Mouse (Mus musculus): ENCODE measurements at regions not wholly inside any gene's neighbourhood (a gene's known extent, or its start where the extent isn't known, plus 50 kb on each side); places are given as distances from the start of the nearest gene placed in this dataset.
"Not testable (repeated sequence)": the region's sequence is repeated elsewhere in the genome, so short reads cannot be mapped to it uniquely, and the experiment has no call there.

DNA sequence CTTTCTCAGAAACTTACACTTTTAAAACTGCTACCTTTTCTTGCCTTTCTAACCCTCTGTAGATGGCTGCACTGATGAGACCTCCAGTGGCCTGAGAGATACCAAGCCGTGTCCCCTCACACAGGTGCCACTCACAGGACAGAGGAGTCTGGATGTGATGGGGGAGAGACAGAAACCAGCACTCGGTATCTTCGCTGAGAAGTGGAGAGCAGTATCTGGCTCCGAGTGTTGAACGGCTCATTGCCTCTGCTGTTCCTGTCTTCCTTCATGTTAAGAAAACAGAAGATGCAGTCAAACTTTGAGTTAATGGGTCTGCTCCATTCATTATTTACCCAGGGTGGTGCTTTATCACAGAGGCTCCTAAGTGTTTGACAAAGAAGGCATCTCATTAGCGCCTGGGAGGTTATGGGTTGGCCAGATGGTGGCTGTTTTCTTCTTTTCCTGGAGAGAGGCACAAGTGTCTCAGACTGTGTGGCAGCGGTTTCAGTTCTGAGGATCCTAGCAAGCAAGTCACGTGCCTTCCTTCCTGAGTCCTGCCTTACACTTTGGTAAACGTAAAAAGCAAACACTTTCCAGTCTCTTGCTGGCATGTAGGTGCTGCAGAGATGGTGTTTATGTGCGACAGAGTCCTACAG, 248.6 kb downstream of the Sec16b start:
- DNase-seq (ENCODE audit: low spot score) = no peak

DNA sequence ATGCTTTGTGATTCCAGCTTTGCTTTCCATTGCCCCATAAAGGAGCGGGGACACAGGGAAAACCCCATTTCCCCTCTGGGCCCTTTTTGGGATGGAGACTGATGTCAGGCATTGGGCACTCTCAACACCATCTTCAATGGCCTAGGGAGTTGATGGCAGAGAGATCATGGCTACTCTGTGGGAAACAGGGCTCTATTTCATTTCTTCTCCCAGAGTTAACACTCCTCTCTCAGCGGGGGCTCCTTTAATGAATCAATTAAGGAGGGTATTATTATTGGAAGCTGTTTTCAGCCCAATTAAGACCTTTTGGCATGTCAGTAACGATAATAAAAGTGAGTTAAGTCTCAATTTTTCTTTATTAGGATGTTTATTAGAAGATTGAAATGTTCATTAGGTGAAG, 250.4 kb downstream of the Sec16b start:
- no peak for DNase-seq (ENCODE audit: low spot score)

DNA sequence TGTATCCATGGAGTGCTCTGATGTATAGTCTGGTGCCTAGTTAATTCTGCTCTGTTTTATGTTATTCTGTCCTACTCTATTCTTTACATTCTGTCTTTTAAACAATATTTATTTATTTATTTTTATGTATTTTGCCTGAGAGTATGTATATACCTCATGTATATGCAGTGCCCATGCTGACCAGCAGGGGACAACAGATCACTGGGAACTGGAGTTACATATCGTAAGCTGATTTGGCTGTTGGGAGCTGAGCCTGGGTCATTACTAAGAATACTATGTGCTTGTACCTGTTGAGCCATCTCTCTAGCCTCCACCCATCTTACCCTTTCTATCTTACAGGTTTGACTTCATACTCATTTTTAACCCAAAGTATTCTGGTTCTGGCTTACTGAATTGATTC, 251.8 kb downstream of the Sec16b start:
- no peak for DNase-seq (ENCODE audit: low spot score)

DNA sequence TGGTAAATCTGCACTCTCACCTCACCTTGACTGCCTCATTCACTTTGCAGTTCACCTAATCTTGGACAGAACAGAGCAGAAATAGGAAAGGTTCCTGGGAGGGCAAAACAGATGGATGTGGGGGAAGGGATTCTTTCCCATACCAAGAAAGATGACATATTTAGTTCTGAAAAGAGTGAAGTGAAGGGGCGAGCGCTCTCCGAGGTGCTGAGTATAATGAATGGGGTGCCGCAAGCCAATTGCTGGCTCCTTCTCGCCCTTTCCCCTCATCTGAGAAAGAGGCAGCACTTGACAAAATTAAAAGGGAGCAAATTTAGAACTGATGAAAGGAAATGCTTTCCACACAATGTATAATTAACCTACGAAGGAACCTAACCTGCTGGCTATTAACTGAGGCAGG, 261.7 kb downstream of the Sec16b start:
- DNase-seq (ENCODE audit: low spot score) = no peak

DNA sequence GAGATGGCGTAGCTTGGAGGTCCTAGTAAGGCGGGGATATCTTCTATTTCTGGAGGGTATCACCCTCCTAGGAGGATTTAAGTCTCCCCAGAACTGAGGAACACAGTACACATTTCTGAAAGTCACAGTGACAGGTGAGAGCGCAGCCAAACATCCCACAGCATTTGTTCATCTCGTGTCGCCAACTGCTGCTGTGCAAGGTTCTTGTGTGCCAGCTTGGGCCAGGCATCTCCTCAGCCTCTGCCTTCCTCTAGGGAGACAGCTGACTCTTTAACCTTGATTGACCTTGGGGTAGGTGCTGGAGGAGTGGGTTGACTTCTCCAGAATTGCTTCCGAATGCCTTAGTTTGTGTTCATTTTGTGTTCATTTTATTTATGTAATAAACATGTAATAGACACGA, 291.2 kb downstream of the Sec16b start:
- DNase-seq (ENCODE audit: low spot score) = no peak

DNA sequence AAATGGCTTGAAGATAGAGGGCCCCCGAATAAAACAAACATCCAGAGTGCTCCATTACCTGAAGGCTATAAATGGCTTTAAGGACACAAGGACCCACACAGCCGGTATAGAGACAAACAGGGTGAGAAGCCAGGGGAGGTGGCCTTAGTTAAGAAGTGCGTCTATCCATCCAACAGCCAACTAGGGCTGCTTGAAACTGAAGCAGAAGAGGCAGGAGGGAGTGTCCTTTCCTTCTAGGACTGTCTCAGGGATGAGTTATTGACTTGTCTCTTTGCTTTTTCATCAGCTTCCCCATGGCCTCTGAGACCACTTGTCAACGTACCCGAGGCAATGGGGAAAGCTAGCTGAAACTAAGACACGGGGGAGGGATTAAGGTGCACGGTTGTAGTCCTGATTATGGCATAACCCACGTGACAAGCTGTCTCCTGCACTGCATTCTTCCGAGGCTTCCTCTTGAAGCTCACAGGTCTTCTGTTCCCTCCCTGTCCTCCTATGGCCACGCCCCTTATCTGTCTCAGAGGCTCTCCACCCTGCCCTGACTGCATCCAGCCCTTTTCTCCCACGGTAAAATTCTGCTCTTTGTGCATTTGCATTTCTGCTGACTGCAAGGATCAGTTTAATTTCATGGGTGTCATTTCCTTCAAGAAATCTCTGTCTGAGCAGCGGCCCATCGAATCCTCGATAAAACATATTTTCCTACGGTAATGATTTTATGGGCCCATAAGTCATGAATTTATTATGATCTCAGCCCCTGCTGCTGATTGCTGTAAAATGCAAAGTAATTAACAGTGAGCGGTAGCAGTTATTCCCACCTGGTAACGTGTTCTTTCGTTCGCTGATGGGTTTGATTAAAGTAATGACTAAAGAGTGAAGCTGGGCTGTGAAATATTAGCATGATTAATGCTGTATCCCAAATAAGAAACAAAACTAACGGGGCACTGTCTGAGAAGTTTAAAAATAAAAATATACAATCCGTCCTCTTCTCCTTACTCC, 292.3 kb downstream of the Sec16b start:
- DNase-seq (ENCODE audit: low spot score) = no peak

DNA sequence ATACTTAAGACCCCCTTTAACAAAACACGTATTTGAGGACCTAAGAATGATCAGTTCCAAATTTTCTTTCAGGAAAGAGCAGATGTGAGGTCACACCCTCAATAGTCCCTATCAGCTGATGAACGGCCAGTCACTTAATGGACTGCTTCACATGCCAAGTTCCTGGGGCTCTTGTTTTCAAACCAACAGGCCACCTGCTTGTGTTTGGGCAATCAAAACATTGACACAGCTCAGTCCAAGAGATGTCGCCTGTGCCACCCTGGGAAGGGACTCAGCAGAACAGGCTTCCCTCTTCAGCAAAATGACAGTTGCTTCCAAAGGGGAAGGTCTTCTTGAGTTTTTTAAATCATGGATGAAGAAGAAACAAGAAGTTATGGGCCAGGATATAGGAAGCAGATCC, 294.6 kb downstream of the Sec16b start:
- DNase-seq (ENCODE audit: low spot score) = no peak

DNA sequence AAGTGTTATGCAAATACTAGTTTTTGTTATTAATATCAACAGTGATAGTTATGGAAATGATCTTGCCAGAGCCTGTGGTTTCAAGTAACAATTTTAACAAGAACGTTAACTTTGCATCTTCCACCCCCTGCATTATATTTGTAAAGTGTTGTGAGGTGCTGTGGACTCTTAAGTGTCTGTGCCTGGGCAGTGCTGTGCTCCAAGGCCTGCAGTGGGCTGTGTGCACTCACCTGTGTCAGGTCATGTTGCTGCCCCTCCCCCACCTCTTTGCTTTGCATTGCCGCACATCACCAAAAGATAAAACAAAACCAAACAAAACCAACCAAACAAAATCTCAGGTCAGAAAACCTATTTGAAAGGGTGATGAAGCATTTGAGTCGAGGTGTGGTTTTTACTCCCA, 297.7 kb downstream of the Sec16b start:
- DNase-seq (ENCODE audit: low spot score) = no peak

DNA sequence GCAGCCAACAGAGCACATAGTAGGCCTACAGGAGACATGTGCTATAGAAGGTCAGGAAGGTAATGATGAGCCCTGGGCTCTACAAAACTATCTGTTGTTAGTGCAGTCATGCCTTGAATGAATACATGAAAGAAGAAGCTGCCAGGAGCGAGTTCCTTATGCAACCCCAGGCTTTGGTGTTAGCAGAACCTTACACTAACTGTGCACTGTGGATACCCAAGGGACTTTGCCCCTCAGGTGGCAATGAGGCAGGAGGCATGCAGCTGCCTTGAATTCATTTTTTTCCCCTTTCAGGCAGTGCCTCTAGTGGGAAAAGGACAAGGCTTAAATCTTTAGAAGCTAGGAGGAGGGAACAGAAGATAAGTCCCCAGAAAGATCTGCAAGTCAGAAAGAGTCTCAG, 299.8 kb downstream of the Sec16b start:
- DNase-seq (ENCODE audit: low spot score) = no peak

DNA sequence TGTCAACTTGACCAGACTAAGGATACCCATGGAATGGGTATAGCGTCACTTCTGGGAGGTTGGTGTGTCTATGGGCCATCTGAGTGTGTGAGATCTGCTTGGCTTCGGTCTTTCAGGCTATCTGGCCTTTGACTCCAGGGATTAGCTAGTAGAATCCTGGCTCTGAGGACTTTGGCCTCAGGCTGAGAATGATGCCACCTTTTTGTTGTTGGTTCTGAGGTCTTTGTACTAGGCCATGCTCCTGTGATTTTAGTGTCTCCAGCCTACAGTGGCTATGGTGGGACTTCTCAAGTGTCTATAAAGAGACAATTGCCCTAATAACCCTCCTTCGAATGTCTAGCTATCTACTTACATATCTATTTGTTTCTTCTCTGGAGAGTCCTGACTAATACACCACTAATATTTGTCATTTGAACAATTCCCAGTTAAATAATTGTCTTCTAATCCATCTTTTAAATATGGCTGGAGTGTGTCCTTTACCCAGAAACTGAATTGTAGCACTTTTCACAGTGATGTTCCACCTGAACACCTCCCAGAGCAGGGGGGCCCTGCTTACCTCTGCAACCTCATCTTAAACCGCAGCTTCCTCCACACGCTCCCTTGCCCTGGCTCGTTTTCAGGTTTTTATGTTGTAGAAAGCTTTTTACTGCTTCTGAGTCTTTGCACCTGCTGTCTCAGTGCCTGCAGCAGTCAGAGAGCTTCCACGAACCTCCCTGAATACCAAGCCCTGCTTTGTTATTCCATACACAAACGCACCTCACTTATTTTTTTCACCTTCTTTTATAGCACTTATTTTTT, 303.3 kb downstream of the Sec16b start:
- DNase-seq (ENCODE audit: low spot score) = no peak

DNA sequence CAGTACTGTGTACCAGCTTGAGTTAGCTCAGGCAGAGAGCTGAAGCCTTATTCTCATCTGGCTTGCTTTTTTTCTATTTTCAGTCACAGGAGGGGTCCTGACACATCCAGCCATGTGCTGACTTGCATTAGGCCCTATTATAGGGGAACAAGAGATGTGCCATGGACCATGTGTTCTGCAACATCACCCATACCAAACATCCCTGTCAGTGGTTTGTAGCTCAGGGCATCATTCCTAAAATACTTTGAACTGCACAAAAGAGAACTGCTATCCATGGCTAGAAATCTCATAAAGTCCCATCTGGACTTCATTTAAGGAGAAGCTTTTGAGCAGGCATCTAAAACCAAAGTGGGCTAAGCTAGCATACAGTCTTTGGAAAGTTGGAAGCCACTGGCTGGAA, 304.1 kb downstream of the Sec16b start:
- no peak for DNase-seq (ENCODE audit: low spot score)

DNA sequence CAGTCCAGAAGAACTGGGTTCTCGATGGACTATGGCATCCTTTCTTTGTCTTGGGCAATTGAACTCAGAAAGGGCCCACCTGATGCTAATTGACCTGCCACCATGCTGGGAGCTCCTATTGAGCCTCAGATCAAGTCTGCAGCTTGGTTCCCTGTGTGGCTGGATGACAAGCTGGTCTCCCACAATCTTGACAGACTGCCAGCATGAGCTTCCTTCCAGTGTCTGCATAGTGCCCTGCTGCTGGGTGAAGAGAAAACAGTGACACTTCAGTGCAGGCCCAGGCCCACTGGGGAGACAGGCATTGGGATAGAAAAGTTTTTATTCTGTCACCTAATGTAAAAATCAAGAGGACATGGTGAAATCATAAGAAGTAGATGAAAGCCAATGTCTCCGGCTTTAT, 321.4 kb downstream of the Sec16b start:
- DNase-seq (ENCODE audit: low spot score) = no peak

DNA sequence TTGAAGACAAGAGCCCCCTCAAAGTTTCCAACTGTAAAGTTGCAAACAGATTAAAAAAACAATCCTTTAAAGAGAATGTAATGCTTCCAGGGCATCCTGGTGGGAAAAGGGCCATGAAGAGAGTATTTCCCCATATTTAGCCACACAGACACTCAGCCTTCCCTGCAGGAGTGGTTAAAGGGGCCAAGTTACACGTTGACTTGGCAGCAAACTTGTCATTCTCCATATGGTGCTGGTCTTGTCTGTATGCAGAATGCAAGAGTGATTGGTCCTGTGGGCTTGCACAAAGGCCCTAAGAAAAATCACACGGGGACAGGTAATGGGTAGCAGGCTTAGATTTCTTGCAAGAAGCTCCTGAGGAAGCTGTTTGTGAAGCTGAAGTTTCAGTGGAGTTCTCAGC, 325.0 kb downstream of the Sec16b start:
- DNase-seq (ENCODE audit: low spot score) = no peak

DNA sequence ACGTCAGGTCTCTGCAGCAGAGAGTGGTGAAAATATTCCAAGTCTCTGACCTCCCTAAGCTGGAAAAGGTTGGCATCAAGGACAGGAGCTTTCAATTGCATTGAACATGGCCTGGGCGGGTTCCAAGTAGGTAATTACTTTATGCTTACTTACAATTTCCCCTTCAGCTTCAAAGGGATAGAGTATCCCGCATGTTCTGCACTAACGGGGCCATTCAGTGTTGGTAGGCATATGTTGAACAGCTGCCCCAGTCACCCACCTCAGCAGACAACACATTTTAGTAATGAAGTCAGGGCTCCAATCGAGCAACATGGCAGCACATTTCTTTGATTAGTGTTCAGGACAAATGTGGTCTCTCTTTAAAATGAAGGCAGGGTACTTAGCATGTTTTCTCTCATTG, 366.2 kb downstream of the Sec16b start:
- no peak for DNase-seq (ENCODE audit: low spot score)

DNA sequence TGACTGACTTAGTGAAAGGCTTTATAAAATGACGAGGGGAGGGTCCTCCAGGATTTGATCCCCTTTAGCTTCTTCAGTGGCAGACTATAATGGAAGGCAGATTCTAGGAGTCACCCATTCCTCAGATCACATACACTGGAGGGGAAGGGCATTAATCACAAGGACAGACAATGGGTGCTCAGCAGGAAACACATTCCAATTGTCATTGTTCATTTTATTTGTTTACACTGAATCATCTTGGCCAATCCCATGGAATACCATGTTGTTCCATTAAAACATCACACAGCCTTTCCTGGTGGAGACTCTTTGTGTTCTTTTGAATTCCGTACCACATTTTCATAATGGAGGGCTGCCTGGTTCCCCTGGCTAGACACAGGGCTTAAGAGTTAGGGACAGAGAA, 368.5 kb downstream of the Sec16b start:
- no peak for DNase-seq (ENCODE audit: low spot score)

DNA sequence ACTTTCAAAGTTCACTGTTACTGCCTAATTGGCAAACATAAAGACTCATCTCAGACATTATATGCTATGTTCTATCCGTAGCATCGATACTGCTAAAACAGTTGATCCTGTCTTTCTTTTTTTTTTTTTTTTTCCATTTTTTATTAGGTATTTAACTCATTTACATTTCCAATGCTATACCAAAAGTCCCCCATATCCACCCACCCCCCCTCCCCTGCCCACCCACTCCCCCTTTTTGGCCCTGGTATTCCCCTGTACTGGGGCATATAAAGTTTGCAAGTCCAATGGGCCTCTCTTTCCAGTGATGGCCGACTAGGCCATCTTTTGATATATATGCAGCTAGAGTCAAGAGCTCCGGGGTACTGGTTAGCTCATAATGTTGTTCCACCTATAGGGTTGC, 370.6 kb downstream of the Sec16b start:
- not testable (repeated sequence) for DNase-seq (ENCODE audit: low spot score)

DNA sequence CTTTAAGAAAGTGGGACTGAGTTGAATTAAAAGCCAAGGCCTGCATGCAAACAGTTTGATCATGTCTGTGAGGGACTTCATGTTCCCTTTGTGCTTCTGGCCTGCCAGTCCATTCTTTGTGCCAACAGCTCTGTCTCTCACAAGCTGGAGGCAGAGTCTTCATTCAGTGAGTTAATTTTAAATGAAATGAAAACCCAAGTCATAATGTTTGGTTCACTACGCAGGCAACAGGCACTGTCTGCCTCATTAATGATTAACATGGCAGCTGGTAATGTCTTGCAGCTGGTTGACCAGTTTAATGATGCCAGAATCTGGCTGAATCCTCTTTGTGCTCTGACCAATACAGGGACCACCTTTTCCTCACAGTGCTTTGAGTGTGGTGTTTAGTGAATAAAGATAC, 380.6 kb downstream of the Sec16b start:
- peak; percentile 7 for DNase-seq (ENCODE audit: low spot score)

DNA sequence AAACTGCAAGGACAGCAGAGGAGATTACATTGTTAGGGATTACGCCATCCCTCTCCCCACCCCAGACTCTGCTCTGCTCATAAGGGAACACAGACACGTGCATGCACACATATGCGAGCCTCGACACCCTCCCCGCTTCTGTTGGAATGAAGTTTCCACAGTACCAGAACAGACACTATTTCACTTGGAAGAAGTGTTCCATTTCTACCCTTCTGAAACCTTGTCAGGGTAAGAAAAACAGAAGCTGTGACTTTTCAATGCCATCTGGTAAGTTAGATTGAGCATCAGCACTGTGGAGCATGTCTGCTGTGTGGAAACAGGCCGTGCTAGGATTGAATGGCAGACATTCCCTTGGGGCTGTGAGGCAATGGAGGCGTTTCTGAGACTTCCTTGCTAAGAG, 382.0 kb downstream of the Sec16b start:
- no peak for DNase-seq (ENCODE audit: low spot score)

DNA sequence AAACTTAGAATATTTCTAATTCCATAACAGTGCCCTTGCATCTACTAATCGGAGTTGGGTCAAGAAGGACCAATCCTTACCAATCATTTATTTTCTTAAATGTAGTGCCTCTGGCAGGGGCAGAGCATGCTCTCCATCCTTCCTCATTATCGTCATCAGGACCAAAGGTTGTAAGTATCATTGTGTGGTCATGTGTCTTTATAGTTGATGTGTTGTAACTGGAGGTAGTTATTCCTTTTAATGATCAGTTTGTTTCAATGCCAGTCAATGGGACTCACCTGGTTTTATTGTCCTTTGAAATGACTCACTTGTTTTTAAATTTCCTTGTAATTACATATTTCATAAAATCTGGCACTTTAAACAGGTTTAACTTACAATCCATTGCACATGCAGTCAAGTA, 399.6 kb downstream of the Sec16b start:
- DNase-seq (ENCODE audit: low spot score) = no peak

DNA sequence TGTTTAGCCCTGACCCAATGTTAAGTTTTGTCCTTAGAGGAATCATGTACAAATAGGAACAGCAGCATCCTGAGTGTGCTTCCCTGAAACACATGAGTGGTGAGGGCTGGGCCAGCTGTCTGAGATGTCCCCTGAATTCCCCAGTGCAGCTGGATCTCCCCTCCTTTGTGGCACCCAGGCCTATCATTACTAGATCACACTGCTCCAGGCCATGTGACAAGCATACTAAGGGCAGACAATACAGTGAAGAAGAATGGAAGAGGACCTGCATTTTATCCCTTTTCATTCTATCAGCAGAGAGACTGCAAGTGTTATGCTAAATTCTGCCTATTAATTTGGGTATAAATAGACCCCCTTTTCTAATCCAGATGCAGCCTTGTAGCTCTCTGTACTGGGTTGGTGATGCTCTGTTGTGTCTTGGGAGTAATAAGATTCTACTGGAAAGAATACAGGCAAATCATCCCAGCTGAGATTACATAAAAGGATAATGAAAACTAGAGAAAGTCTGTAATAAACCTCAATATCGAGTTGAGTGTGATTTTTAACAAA, 418.3 kb downstream of the Brinp2 start:
- DNase-seq (ENCODE audit: low spot score) = no peak

DNA sequence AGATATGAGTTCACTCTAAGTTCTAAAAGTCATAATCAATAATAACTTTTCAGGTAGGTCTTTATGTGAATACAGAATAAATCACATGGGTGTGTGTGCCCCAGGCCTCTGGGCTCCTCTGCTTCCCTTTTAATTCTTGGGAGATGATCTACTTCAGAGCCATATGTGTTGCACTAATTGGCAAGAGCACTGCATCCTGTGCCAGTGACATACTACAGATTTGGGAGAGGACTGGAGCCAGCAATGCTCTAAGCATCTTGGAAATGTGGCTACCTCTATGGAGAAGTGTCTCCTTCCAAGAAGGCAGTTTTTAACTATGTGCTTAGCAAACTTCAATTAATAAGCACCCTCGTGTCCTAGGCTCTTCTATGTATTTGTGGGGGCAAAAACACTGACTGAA, 416.6 kb downstream of the Brinp2 start:
- no peak for DNase-seq (ENCODE audit: low spot score)

DNA sequence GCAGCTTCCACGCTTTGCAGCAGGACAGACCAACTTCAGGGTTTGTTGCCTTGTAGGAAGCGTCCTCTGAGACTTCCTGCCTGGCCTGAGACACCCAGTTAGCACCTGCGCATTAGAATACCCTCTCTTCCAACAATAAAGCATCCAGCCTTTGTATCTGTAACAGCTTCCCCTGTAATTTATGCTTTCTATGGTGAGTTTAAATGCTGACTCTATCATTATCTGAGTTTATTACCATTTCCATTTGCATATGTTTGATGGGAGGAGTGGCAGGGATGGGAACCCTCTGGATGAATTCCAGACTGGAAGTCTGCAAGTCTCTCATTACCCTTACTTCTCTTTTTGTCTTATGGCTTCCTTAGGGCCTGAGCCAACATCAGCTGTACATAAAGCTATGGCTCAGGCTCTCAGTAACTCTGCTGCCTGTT, 415.8 kb downstream of the Brinp2 start:
- no peak for DNase-seq (ENCODE audit: low spot score)
